Mouse (Mus musculus): ENCODE measurements at regions not wholly inside any gene's neighbourhood (a gene's known extent, or its start where the extent isn't known, plus 50 kb on each side); places are given as distances from the start of the nearest gene placed in this dataset.

GRCm38 (mm10) chr12:45585763-45586162, 511.3 kb upstream of the Stxbp6 start:
- TF ChIP-seq ETS1 (conservative IDR thresholded peaks at IDR 0.05; ENCODE audit: low read depth, low read length), result no peak
- no peak for TF ChIP-seq CTCF (conservative IDR thresholded peaks at IDR 0.05 in 1 of 2, IDR thresholded peaks at IDR 0.05 in 1 of 2; ENCODE audit: low read depth in 2 of 2, low read length in 2 of 2)
- TF ChIP-seq PAX5 (IDR thresholded peaks at IDR 0.05; ENCODE audit: low read length), result no peak
- TF ChIP-seq NELFE (IDR thresholded peaks at IDR 0.05; ENCODE audit: low read depth, low read length), result no peak
- no peak for TF ChIP-seq EP300 (IDR thresholded peaks at IDR 0.05; ENCODE audit: low read length)
- TF ChIP-seq ELF1 (IDR thresholded peaks at IDR 0.05; ENCODE audit: low read depth, low read length), result no peak
- no peak for TF ChIP-seq GABPA (IDR thresholded peaks at IDR 0.05; ENCODE audit: insufficient replicate concordance, low read depth, low read length)
- no peak for TF ChIP-seq RAD21 (IDR thresholded peaks at IDR 0.05; ENCODE audit: low read depth, low read length)
- TF ChIP-seq ZKSCAN1 (IDR thresholded peaks at IDR 0.05; ENCODE audit: borderline replicate concordance, low read depth, low read length), result no peak
- no peak for TF ChIP-seq MAFK (IDR thresholded peaks at IDR 0.05; ENCODE audit: insufficient replicate concordance, low read length)
- no peak for TF ChIP-seq USF1 (IDR thresholded peaks at IDR 0.05; ENCODE audit: low read depth, low read length)
- no peak for TF ChIP-seq BHLHE40 (IDR thresholded peaks at IDR 0.05; ENCODE audit: low read depth, low read length)
- TF ChIP-seq POLR2A (IDR thresholded peaks at IDR 0.05; ENCODE audit: low read depth, low read length), result no peak

Data from CH12.LX (cell line).